In the genomic region with DNA sequence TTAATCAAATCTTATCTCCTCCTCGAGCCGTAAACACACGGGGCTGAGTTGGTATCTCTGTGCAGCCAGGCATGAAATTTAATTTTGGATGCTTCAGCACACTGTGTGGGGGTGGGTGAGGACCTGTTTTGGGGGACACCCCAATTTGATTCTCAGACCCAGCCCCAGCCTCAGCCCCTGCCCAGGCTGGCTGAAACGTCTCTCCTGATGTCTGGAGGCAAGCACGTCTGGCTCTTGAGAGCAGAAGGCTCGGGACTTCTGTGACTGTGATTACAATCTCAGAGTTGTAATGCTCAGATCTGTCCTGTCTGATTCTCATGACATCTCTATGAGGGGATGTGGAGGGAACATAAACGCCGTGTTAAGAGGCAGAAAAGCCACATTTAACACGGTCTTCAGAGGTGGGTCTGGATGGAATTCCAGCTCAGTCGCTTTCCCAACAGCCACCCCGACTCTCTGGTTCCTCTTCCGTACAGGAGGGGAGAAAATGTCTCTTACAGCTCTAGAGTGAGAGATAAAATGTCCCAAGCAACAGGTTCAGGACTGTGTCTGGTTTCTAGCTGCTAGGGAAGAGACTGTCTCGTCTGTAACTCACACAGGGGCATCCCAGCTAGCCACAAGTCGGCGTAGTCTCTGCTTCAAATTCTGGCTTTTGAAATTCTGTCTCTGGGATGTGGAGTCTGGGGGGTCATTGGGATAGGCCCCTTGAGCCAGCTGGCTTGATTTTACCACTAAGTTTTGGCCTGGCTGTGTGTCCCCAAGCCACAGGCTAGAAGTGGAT, we compare ENCODE assay signal across 11 mouse cellular contexts. TPM values are rescaled to one million over a fixed set of nuclear protein-coding genes. Genes with fewer than 3 reads are reported as not detected.
DNase-seq lines count a peak whose midpoint lies in the region; ATAC-seq and TF ChIP-seq lines count a peak whose summit lies in the region.
"Had no signal": no experiment of that assay in that cellular context is flagged by ENCODE, and none has a peak within 500 bp of the region (broad histone marks: within the 10 kb centered on the region; RNA-seq: fewer than 3 reads in every experiment).

No protein-coding gene starts in this region.

- H3K9ac ChIP-seq in kidney, embryonic 14.5 days (ENCODE audit: low read depth, low read length): 0 out of 2 replicates have a peak overlapping the region, but pooled peaks have one; percentile 28
- peak overlapping the region; percentile 27; the same call in 1 of the 2 replicates for H3K9ac ChIP-seq in embryonic facial prominence, embryonic 13.5 days
- H3K9ac ChIP-seq in hindbrain, postnatal 0 days (replicated peaks; ENCODE audit: low read length): no peak overlapping the region
- H3K9ac ChIP-seq in neural tube, embryonic 14.5 days (replicated peaks; ENCODE audit: low read depth, low read length): 0 out of 2 replicates have a peak overlapping the region, but pooled peaks have one; percentile 16

- TF ChIP-seq CTCF in kidney, adult 2 months (conservative IDR thresholded peaks at IDR 0.05; ENCODE audit: insufficient read depth, insufficient read length, low read depth, low read length): no peak
- no peak for TF ChIP-seq CTCF in hindbrain, postnatal 0 days (IDR thresholded peaks at IDR 0.05; ENCODE audit: low read depth)

- H3K36me3 ChIP-seq in kidney, embryonic 14.5 days (ENCODE audit: control insufficient read depth, insufficient read depth, low read length): no peaks in the 10 kb centered on the region
- H3K36me3 ChIP-seq in kidney, adult 2 months (ENCODE audit: control insufficient read depth, insufficient read depth, low read length): no peaks in the 10 kb centered on the region
- no peaks in the 10 kb centered on the region for H3K36me3 ChIP-seq in embryonic facial prominence, embryonic 13.5 days
- H3K36me3 ChIP-seq in hindbrain, postnatal 0 days (ENCODE audit: insufficient read depth, low read length): no peaks in the 10 kb centered on the region
- H3K36me3 ChIP-seq in neural tube, embryonic 14.5 days (ENCODE audit: control insufficient read depth, insufficient read depth, low read length): no peaks in the 10 kb centered on the region

- H3K27ac ChIP-seq in kidney, embryonic 14.5 days (ENCODE audit: low read depth, low read length): no peak overlapping the region
- H3K27ac ChIP-seq in kidney, adult 2 months (ENCODE audit: insufficient read depth, low read depth, low read length): no peak overlapping the region
- no peak overlapping the region for H3K27ac ChIP-seq in embryonic facial prominence, embryonic 13.5 days
- no peak overlapping the region for H3K27ac ChIP-seq in hindbrain, postnatal 0 days
- no peak overlapping the region for H3K27ac ChIP-seq in neural tube, embryonic 14.5 days (ENCODE audit: low read depth, low read length)

- peak overlapping the region; percentile 8; the same call in 1 of the 2 replicates for H3K4me2 ChIP-seq in kidney, embryonic 14.5 days (replicated peaks; ENCODE audit: low read depth, low read length)
- H3K4me2 ChIP-seq in embryonic facial prominence, embryonic 13.5 days: peak overlapping the region; percentile 37
- peak overlapping the region; percentile 17; the same call in 1 of the 2 replicates for H3K4me2 ChIP-seq in hindbrain, postnatal 0 days (ENCODE audit: low read depth, low read length)
- 0 out of 2 replicates have a peak overlapping the region, but pooled peaks have one; percentile 14 for H3K4me2 ChIP-seq in neural tube, embryonic 14.5 days (ENCODE audit: low read depth, low read length)

- WGBS in kidney, embryonic 14.5 days: 25% methylated on average over 15 of the region's 15 CpGs
- 39% methylated on average over 15 of the region's 15 CpGs for WGBS in kidney, adult 2 months
- 10% methylated on average over 15 of the region's 15 CpGs for WGBS in embryonic facial prominence, embryonic 13.5 days
- WGBS in hindbrain, postnatal 0 days: 26% methylated on average over 15 of the region's 15 CpGs
- WGBS in neural tube, embryonic 14.5 days: 24% methylated on average over 15 of the region's 15 CpGs

- ATAC-seq in kidney, embryonic 14.5 days (ENCODE audit: low FRiP score, low TSS enrichment): 0 out of 2 replicates have a peak, but pooled peaks have one; percentile 25
- ATAC-seq in embryonic facial prominence, embryonic 13.5 days (ENCODE audit: insufficient number of reproducible peaks, insufficient read depth, low FRiP score, low TSS enrichment, low read depth): no peak
- no peak for ATAC-seq in hindbrain, postnatal 0 days
- ATAC-seq in neural tube, embryonic 14.5 days (ENCODE audit: low read depth): no peak
- ATAC-seq: intestine, postnatal 0 days had no signal

- H3K4me3 ChIP-seq in kidney, embryonic 14.5 days (ENCODE audit: low read length): no peak overlapping the region
- no peak overlapping the region for H3K4me3 ChIP-seq in kidney, adult 2 months (ENCODE audit: insufficient read depth, low read depth, low read length)
- H3K4me3 ChIP-seq in embryonic facial prominence, embryonic 13.5 days: no peak overlapping the region
- H3K4me3 ChIP-seq in hindbrain, postnatal 0 days (ENCODE audit: low read length): no peak overlapping the region
- H3K4me3 ChIP-seq in neural tube, embryonic 14.5 days (ENCODE audit: low read depth, low read length): no peak overlapping the region

- H3K4me1 ChIP-seq in kidney, embryonic 14.5 days (ENCODE audit: control insufficient read depth, insufficient read depth, low read length): peaks cover 37% of the 10 kb centered on the region
- H3K4me1 ChIP-seq in kidney, adult 2 months (ENCODE audit: control insufficient read depth, insufficient read depth, low read length): no peaks in the 10 kb centered on the region
- peaks cover 44% of the 10 kb centered on the region for H3K4me1 ChIP-seq in embryonic facial prominence, embryonic 13.5 days
- H3K4me1 ChIP-seq in hindbrain, postnatal 0 days (ENCODE audit: insufficient read depth, low read length): peaks cover 14% of the 10 kb centered on the region; the same call in 1 of the 2 replicates
- peaks cover 38% of the 10 kb centered on the region for H3K4me1 ChIP-seq in neural tube, embryonic 14.5 days (ENCODE audit: control insufficient read depth, insufficient read depth, low read length)

- no peak for DNase-seq in kidney, adult 2 months
- peak; percentile 33 for DNase-seq in hindbrain, postnatal 0 days (ENCODE audit: low spot score)
- no peak for DNase-seq in right cerebral cortex, postnatal 10 days (ENCODE audit: low spot score in 2 of 2)
- DNase-seq in c-Kit-positive CD71-positive TER-119-positive erythroid progenitor cells, embryonic 14.5 days (ENCODE audit: low spot score): no peak
- DNase-seq: cerebellum, adult 9-10 months; lung, postnatal 10 days had no signal

- no peaks in the 10 kb centered on the region for H3K27me3 ChIP-seq in kidney, embryonic 14.5 days (ENCODE audit: control insufficient read depth, insufficient read depth, low read length)
- H3K27me3 ChIP-seq in kidney, adult 2 months (replicated peaks; ENCODE audit: control insufficient read depth, insufficient read depth, low read length): no peaks in the 10 kb centered on the region
- H3K27me3 ChIP-seq in embryonic facial prominence, embryonic 13.5 days: peaks cover 34% of the 10 kb centered on the region
- H3K27me3 ChIP-seq in hindbrain, postnatal 0 days (ENCODE audit: insufficient read depth, low read length): no peaks in the 10 kb centered on the region
- H3K27me3 ChIP-seq in neural tube, embryonic 14.5 days (ENCODE audit: control insufficient read depth, insufficient read depth, low read length): no peaks in the 10 kb centered on the region

- no peak for TF ChIP-seq POLR2A in kidney, adult 2 months (IDR thresholded peaks at IDR 0.05; ENCODE audit: low read depth, low read length)

- no peaks in the 10 kb centered on the region for H3K9me3 ChIP-seq in kidney, embryonic 14.5 days (ENCODE audit: control insufficient read depth, low read length)
- no peaks in the 10 kb centered on the region for H3K9me3 ChIP-seq in embryonic facial prominence, embryonic 13.5 days
- H3K9me3 ChIP-seq in hindbrain, postnatal 0 days (ENCODE audit: low read length): no peaks in the 10 kb centered on the region
- H3K9me3 ChIP-seq in neural tube, embryonic 14.5 days (ENCODE audit: control insufficient read depth, low read length): no peaks in the 10 kb centered on the region

RNA-seq across cellular contexts. Expression of a gene that starts 50.5 kb away (rescaled TPM):
- polyA plus RNA-seq in kidney, embryonic 14.5 days (2014; fragmentation: Nextera tagmentation; extraction: Ambion mirVana): 3.7 and 4.2 TPM in 2 replicates
- 0.46 and 0.63 TPM in 2 replicates for polyA plus RNA-seq in kidney, adult 2 months (2012; rRNA removed)
- 3.8 and 4.8 TPM in 2 replicates for polyA plus RNA-seq in embryonic facial prominence, embryonic 13.5 days (2015; fragmentation: Nextera tagmentation; extraction: Ambion mirVana)
- total RNA-seq in hindbrain, postnatal 0 days (2014; rRNA removed): 30.4 and 32.2 TPM in 2 replicates
- polyA plus RNA-seq in hindbrain, postnatal 0 days (2015; fragmentation: Nextera tagmentation; extraction: Ambion mirVana): 2.9 and 3.0 TPM in 2 replicates
- 4.2 and 5.0 TPM in 2 replicates for polyA plus RNA-seq in neural tube, embryonic 14.5 days (2014; fragmentation: Nextera tagmentation; extraction: Ambion mirVana)
- total RNA-seq: granulocyte monocyte progenitor cell, adult 5-6 weeks had no signal
